ENCODE assay signal across 26 mouse cellular contexts in genomic region chr13:97785167-97785835, GRCm38 (mm10). TPM values are rescaled to one million over a fixed set of nuclear protein-coding genes. Genes with fewer than 3 reads are reported as not detected.
DNase-seq lines count a peak whose midpoint lies in the region; ATAC-seq lines count a peak whose summit lies in the region.
"Had no signal": no experiment of that assay in that cellular context is flagged by ENCODE, and none has a peak within 500 bp of the region (broad histone marks: within the 10 kb centered on the region; RNA-seq: fewer than 3 reads in every experiment).

No protein-coding gene starts in this region.

- DNase-seq in embryo, embryonic 11.5 days (ENCODE audit: low read depth, low spot score), result peak; percentile 38
- no peak for DNase-seq in embryo, embryonic 9.5 days (ENCODE audit: extremely low spot score)
- DNase-seq in embryonic facial prominence, embryonic 10.5 days (ENCODE audit: low spot score), result peak; percentile 30
- DNase-seq in ovary, adult 18-20 months (ENCODE audit: low spot score), result no peak
- DNase-seq: adrenal gland, postnatal 14 days; cerebellum, adult 8-10 months; heart, postnatal 10 days; kidney, adult 9 months; kidney, postnatal 25 days; layer of hippocampus, postnatal 36 days; liver, embryonic 13.5 days; lung, adult 2 months; lung, postnatal 14 days; thymus, adult 18-20 months; thymus, postnatal 36 days had no signal

- no peaks in the 10 kb centered on the region for H3K36me3 ChIP-seq in embryonic facial prominence, embryonic 10.5 days (replicated peaks)
- no peaks in the 10 kb centered on the region for H3K36me3 ChIP-seq in embryonic facial prominence, embryonic 15.5 days
- H3K36me3 ChIP-seq in limb, embryonic 13.5 days, result no peaks in the 10 kb centered on the region
- no peaks in the 10 kb centered on the region for H3K36me3 ChIP-seq in kidney, embryonic 14.5 days (ENCODE audit: control insufficient read depth, insufficient read depth, low read length)
- no peaks in the 10 kb centered on the region for H3K36me3 ChIP-seq in intestine, embryonic 15.5 days
- H3K36me3 ChIP-seq: heart, embryonic 12.5 days; hindbrain, embryonic 13.5 days; liver, embryonic 13.5 days; midbrain, embryonic 13.5 days; neural tube, embryonic 12.5 days had no signal

- no peak overlapping the region for H3K9ac ChIP-seq in embryonic facial prominence, embryonic 15.5 days
- H3K9ac ChIP-seq in limb, embryonic 13.5 days, result no peak overlapping the region
- no peak overlapping the region for H3K9ac ChIP-seq in kidney, embryonic 14.5 days (ENCODE audit: low read depth, low read length)
- no peak overlapping the region for H3K9ac ChIP-seq in intestine, embryonic 15.5 days
- H3K9ac ChIP-seq: heart, embryonic 12.5 days; hindbrain, embryonic 13.5 days; liver, embryonic 13.5 days; midbrain, embryonic 13.5 days; neural tube, embryonic 12.5 days had no signal

- WGBS in embryonic facial prominence, embryonic 10.5 days, result 67% methylated on average over 10 of the region's 10 CpGs
- WGBS in embryonic facial prominence, embryonic 15.5 days, result 50% methylated on average over 10 of the region's 10 CpGs
- WGBS in limb, embryonic 13.5 days, result 8% methylated on average over 10 of the region's 10 CpGs
- WGBS in kidney, embryonic 14.5 days, result 46% methylated on average over 10 of the region's 10 CpGs
- WGBS in intestine, embryonic 15.5 days, result 66% methylated on average over 10 of the region's 10 CpGs

- no peak overlapping the region for H3K27ac ChIP-seq in embryonic facial prominence, embryonic 10.5 days (replicated peaks)
- H3K27ac ChIP-seq in embryonic facial prominence, embryonic 15.5 days (replicated peaks), result no peak overlapping the region
- peak overlapping the region; percentile 69 for H3K27ac ChIP-seq in limb, embryonic 13.5 days
- no peak overlapping the region for H3K27ac ChIP-seq in kidney, embryonic 14.5 days (ENCODE audit: low read depth, low read length)
- H3K27ac ChIP-seq in intestine, embryonic 15.5 days, result no peak overlapping the region
- H3K27ac ChIP-seq: hindbrain, embryonic 13.5 days; layer of hippocampus, adult 2 months; liver, embryonic 13.5 days; midbrain, embryonic 13.5 days; neural tube, embryonic 12.5 days had no signal

- no peaks in the 10 kb centered on the region for H3K27me3 ChIP-seq in embryonic facial prominence, embryonic 10.5 days (replicated peaks; ENCODE audit: low read depth, poor library complexity, severe bottlenecking)
- H3K27me3 ChIP-seq in embryonic facial prominence, embryonic 15.5 days, result no peaks in the 10 kb centered on the region
- peaks cover 16% of the 10 kb centered on the region for H3K27me3 ChIP-seq in limb, embryonic 13.5 days
- no peaks in the 10 kb centered on the region for H3K27me3 ChIP-seq in kidney, embryonic 14.5 days (ENCODE audit: control insufficient read depth, insufficient read depth, low read length)
- H3K27me3 ChIP-seq in intestine, embryonic 15.5 days (replicated peaks), result no peaks in the 10 kb centered on the region
- H3K27me3 ChIP-seq: heart, embryonic 12.5 days; hindbrain, embryonic 13.5 days; liver, embryonic 13.5 days; midbrain, embryonic 13.5 days; neural tube, embryonic 12.5 days had no signal

- 0 out of 2 replicates have a peak, but pooled peaks have one; percentile 39 for ATAC-seq in embryonic facial prominence, embryonic 15.5 days (ENCODE audit: insufficient number of reproducible peaks, low FRiP score, low TSS enrichment, low read depth)
- ATAC-seq in limb, embryonic 13.5 days (ENCODE audit: low FRiP score, low read depth), result peak; percentile 87
- ATAC-seq in kidney, embryonic 14.5 days (ENCODE audit: low FRiP score, low TSS enrichment), result no peak
- no peak for ATAC-seq in intestine, embryonic 15.5 days
- ATAC-seq: forebrain, embryonic 14.5 days; midbrain, embryonic 13.5 days had no signal

- H3K4me2 ChIP-seq in embryonic facial prominence, embryonic 15.5 days (replicated peaks), result no peak overlapping the region
- peak overlapping the region; percentile 37 for H3K4me2 ChIP-seq in limb, embryonic 13.5 days (replicated peaks)
- H3K4me2 ChIP-seq in kidney, embryonic 14.5 days (replicated peaks; ENCODE audit: low read depth, low read length), result no peak overlapping the region
- no peak overlapping the region for H3K4me2 ChIP-seq in intestine, embryonic 15.5 days (replicated peaks)
- H3K4me2 ChIP-seq: heart, embryonic 12.5 days; hindbrain, embryonic 13.5 days; liver, embryonic 13.5 days; midbrain, embryonic 13.5 days; neural tube, embryonic 12.5 days had no signal

- H3K9me3 ChIP-seq in embryonic facial prominence, embryonic 10.5 days, result no peaks in the 10 kb centered on the region
- no peaks in the 10 kb centered on the region for H3K9me3 ChIP-seq in embryonic facial prominence, embryonic 15.5 days (replicated peaks)
- no peaks in the 10 kb centered on the region for H3K9me3 ChIP-seq in limb, embryonic 13.5 days
- H3K9me3 ChIP-seq in kidney, embryonic 14.5 days (ENCODE audit: control insufficient read depth, low read length), result no peaks in the 10 kb centered on the region
- no peaks in the 10 kb centered on the region for H3K9me3 ChIP-seq in intestine, embryonic 15.5 days
- H3K9me3 ChIP-seq: heart, embryonic 12.5 days; hindbrain, embryonic 13.5 days; liver, embryonic 13.5 days; midbrain, embryonic 13.5 days; neural tube, embryonic 12.5 days had no signal

- no peak overlapping the region for H3K4me3 ChIP-seq in embryonic facial prominence, embryonic 10.5 days
- no peak overlapping the region for H3K4me3 ChIP-seq in embryonic facial prominence, embryonic 15.5 days (replicated peaks)
- no peak overlapping the region for H3K4me3 ChIP-seq in limb, embryonic 13.5 days
- no peak overlapping the region for H3K4me3 ChIP-seq in kidney, embryonic 14.5 days (ENCODE audit: low read length)
- no peak overlapping the region for H3K4me3 ChIP-seq in intestine, embryonic 15.5 days (replicated peaks)
- H3K4me3 ChIP-seq: erythroblast, embryonic 14.5 days; heart, embryonic 12.5 days; hindbrain, embryonic 13.5 days; layer of hippocampus, adult 2 months; liver, embryonic 13.5 days; midbrain, embryonic 13.5 days; neural tube, embryonic 12.5 days had no signal

- H3K4me1 ChIP-seq in embryonic facial prominence, embryonic 10.5 days, result peaks cover 34% of the 10 kb centered on the region
- H3K4me1 ChIP-seq in embryonic facial prominence, embryonic 15.5 days, result peaks cover 24% of the 10 kb centered on the region; the same call in 1 of the 2 replicates
- peaks cover 76% of the 10 kb centered on the region for H3K4me1 ChIP-seq in limb, embryonic 13.5 days
- H3K4me1 ChIP-seq in kidney, embryonic 14.5 days (ENCODE audit: control insufficient read depth, insufficient read depth, low read length), result no peaks in the 10 kb centered on the region
- H3K4me1 ChIP-seq in intestine, embryonic 15.5 days (replicated peaks), result peaks cover 10% of the 10 kb centered on the region

RNA-seq across cellular contexts. Expression of gene Gm10260, which starts 24.9 kb away (rescaled TPM):
- polyA plus RNA-seq in embryonic facial prominence, embryonic 10.5 days (2016; fragmentation: Nextera tagmentation; extraction: Ambion mirVana), result 5.0 and 5.4 TPM in 2 replicates
- polyA plus RNA-seq in embryonic facial prominence, embryonic 15.5 days (2015; fragmentation: Nextera tagmentation; extraction: Ambion mirVana), result 4.7 and 23.6 TPM in 2 replicates
- polyA plus RNA-seq in limb, embryonic 13.5 days (2015; fragmentation: Nextera tagmentation; extraction: Ambion mirVana), result 6.6 and 7.5 TPM in 2 replicates
- 9.0 and 10.0 TPM in 2 replicates for polyA plus RNA-seq in kidney, embryonic 14.5 days (2014; fragmentation: Nextera tagmentation; extraction: Ambion mirVana)
- 7.5 and 8.4 TPM in 2 replicates for polyA plus RNA-seq in intestine, embryonic 15.5 days (2015; fragmentation: Nextera tagmentation; extraction: Ambion mirVana)

Comparison
In these comparisons a context has a peak if more than half of its experiments do, and no peak if none do; other contexts are left out.
1. DNase-seq: peak in embryo, embryonic 11.5 days (single experiment) and embryonic facial prominence, embryonic 10.5 days (single experiment); none in embryo, embryonic 9.5 days (single experiment) and ovary, adult 18-20 months (single experiment).
2. ATAC-seq: peak in embryonic facial prominence, embryonic 15.5 days (single experiment) and limb, embryonic 13.5 days (single experiment); none in kidney, embryonic 14.5 days (single experiment) and intestine, embryonic 15.5 days (single experiment).